Mouse (Mus musculus) G1E-ER4 (cell line): ENCODE results near the gene Tha1. TPM values are rescaled to one million over a fixed set of nuclear protein-coding genes. Genes with fewer than 3 reads are reported as not detected.

Experiments
- GATA1 ChIP-seq: IDR thresholded peaks from one replicate; pipeline ENCODE4 v1.8.0; 2012; ENCODE audit warnings: low read length, inconsistent platforms
- polyA plus RNA-seq: library from polyadenylated mRNA; stranded (reverse); fragments of >175 nt; gene quantifications from 2 replicates; pipeline ENCODE4 v1.2.3, GENCODE M21; 2012

Tha1 gene
- polyA plus RNA-seq, 1 experiment: not detected

GRCm38 (mm10) chr11:117870688-117871365 is 2.5 kb downstream of the Tha1 start:
- TF ChIP-seq GATA1: no peak

- TF ChIP-seq GATA1: no peak
Observed at GRCm38 (mm10) chr11:117865988-117866387, 7.3 kb downstream of the Tha1 start.

- TF ChIP-seq GATA1: no peak
Observed at GRCm38 (mm10) chr11:117864805-117865204, 8.5 kb downstream of the Tha1 start.

- TF ChIP-seq GATA1: no peak
Observed at GRCm38 (mm10) chr11:117863174-117863856, 10.0 kb downstream of the Tha1 start.

GRCm38 (mm10) chr11:117860601-117861000 is 12.7 kb downstream of the Tha1 start, which contains the start of gene Tmem235:
Gene Tmem235, plus strand, starts transcription at chr11:117860752.
- TF ChIP-seq GATA1: no peak

GRCm38 (mm10) chr11:117858392-117858791 is 14.9 kb downstream of the Tha1 start:
- no peak for TF ChIP-seq GATA1

GRCm38 (mm10) chr11:117857462-117857861 is 15.8 kb downstream of the Tha1 start:
- no peak for TF ChIP-seq GATA1

GRCm38 (mm10) chr11:117855975-117856374 is 17.3 kb downstream of the Tha1 start:
- no peak for TF ChIP-seq GATA1

GRCm38 (mm10) chr11:117855360-117855759 is 17.9 kb downstream of the Tha1 start:
- no peak for TF ChIP-seq GATA1

- TF ChIP-seq GATA1: no peak
Observed at GRCm38 (mm10) chr11:117854241-117854640, 19.0 kb downstream of the Tha1 start.

GRCm38 (mm10) chr11:117852875-117853274 is 20.4 kb downstream of the Tha1 start:
- no peak for TF ChIP-seq GATA1

- no peak for TF ChIP-seq GATA1
Observed at GRCm38 (mm10) chr11:117848985-117849671, 24.2 kb downstream of the Tha1 start, which contains the start of gene Birc5. Gene Birc5, plus strand, starts transcription at chr11:117849251.

- TF ChIP-seq GATA1: no peak
Observed at GRCm38 (mm10) chr11:117848271-117848984, 24.9 kb downstream of the Tha1 start.

GRCm38 (mm10) chr11:117847593-117848215 is 25.6 kb downstream of the Tha1 start:
- TF ChIP-seq GATA1: no peak

- no peak for TF ChIP-seq GATA1
Observed at GRCm38 (mm10) chr11:117846640-117847039, 26.6 kb downstream of the Tha1 start.
